Mouse (Mus musculus): ENCODE data around the gene Itk. TPM values are rescaled to one million over a fixed set of nuclear protein-coding genes. Genes with fewer than 3 reads are reported as not detected.

Gene Itk
- polyA plus RNA-seq, 1 experiment, result 1.1 TPM

DNA sequence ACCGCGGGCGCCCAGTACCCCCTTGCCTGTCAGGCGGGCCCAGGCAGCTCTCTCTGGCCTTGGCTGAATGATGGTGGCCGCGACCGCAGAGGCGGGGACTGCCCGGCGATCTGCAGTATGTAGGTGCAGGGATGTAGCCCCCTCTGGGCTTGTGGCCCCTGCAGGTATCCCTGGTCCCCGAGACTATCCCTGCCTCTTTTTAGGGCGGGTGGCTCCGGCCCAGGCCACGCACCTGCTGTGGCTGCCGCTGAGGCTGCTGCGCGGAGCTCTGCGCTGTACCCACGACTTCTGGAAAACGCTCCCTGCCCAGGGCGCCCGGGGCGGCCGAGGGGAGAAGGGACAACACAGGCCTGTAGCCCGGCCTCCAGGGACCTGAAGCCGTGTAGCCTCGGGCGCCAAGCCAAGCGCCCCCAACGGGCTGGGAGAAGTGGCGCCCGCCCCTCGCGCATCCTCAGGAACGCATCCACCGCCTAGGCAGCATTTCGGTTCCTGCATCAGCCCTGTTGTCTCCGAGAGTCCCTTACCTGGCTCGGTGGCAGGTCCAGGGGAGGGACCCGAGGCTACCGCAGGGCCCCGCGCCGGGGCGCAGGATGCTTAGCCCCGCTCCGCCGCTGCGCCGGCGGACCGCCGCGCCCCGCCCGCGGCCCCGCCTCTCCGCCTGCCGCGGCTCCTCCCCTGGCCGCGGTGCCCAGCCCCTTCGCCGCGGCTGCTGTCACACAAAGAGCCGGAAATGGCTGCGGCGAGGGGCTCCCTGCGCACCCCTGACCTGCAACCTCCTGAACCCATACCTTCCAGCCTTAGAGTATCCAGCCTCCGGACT is 77.4 kb downstream of the Itk start:
- WGBS, result 1% methylated on average over 70 of the region's 71 CpGs
- TF ChIP-seq POLR2A (IDR thresholded peaks at IDR 0.05; ENCODE audit: low read depth, low read length), result no peak
- TF ChIP-seq CTCF (IDR thresholded peaks at IDR 0.05; ENCODE audit: extremely low read depth, insufficient read length, insufficient replicate concordance, low read depth, low read length), result no peak
- H3K36me3 ChIP-seq (ENCODE audit: control insufficient read depth, insufficient read depth, low read length), result no peaks in the 10 kb centered on the region
- H3K4me3 ChIP-seq (ENCODE audit: low read depth, low read length), result peak overlapping the region; percentile 80
- H3K27ac ChIP-seq (ENCODE audit: insufficient read depth, low read depth, low read length), result peak overlapping the region; percentile 47
- H3K4me1 ChIP-seq (ENCODE audit: control insufficient read depth, insufficient read depth, insufficient read length, low read length), result peaks cover 6% of the 10 kb centered on the region; the same call in 1 of the 2 replicates
- peaks cover 15% of the 10 kb centered on the region for H3K27me3 ChIP-seq (ENCODE audit: control insufficient read depth, insufficient read depth, low read length)

DNA sequence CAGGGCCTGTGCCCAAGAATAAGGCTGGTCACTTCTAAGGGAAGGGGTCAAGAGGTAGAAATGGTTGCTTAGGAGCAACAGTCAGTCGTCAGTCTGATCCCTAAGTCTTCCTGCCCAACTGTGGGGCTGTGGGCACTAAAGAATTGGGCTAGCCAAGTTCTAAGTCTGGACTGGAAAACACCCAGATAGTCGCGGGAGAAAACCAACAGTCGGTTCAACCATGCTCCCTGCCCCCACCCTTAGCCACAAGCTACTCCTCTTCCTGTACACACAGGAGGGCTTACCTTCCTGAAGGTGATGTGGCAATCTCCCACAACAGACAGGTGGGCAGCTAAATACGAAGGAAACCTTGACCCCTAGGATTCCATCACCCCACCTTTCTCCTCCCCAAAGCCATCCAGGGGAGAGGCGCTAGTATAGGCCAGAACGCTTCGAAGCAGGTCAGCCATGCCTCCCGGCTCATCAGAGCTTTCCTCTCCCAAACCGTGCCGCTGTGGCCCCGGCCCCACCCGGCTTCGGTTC is 78.1 kb downstream of the Itk start:
- Histone ChIP-seq H3K27ac (ENCODE audit: insufficient read depth, low read depth, low read length) (peak overlapping the region; percentile 47), H3K4me1 (ENCODE audit: control insufficient read depth, insufficient read depth, insufficient read length, low read length) (peaks cover 6% of the 10 kb centered on the region; the same call in 1 of the 2 replicates), H3K4me3 (ENCODE audit: low read depth, low read length) (peak overlapping the region; percentile 80), H3K36me3 (ENCODE audit: control insufficient read depth, insufficient read depth, low read length) (no peaks in the 10 kb centered on the region), H3K27me3 (ENCODE audit: control insufficient read depth, insufficient read depth, low read length) (peaks cover 15% of the 10 kb centered on the region)
- 13% methylated on average over 14 of the region's 14 CpGs for WGBS
- TF ChIP-seq CTCF (IDR thresholded peaks at IDR 0.05; ENCODE audit: extremely low read depth, insufficient read length, insufficient replicate concordance, low read depth, low read length), result no peak
- no peak for TF ChIP-seq POLR2A (IDR thresholded peaks at IDR 0.05; ENCODE audit: low read depth, low read length)

DNA sequence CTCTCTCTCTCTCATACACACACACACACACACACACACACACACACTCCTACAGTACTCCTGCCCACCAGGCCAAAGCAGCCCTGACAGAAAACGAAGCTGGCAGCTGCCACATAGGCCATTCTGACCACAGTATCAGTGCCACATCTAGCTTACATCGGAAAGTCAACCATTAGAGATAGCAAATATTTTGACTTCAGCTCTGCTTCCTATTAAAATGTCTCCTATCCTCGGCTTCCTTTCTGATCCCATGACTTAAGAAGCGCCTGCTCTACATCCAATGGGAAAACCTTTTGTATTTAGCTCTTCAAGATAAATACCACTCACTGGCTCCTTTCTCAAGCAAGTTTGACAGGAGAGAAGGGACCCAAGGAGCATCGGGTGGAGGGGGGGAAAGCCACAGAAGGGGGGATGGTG is 78.7 kb downstream of the Itk start:
- Histone ChIP-seq H3K36me3 (ENCODE audit: control insufficient read depth, insufficient read depth, low read length) (no peaks in the 10 kb centered on the region), H3K4me3 (ENCODE audit: low read depth, low read length) (peak overlapping the region; percentile 80), H3K27ac (ENCODE audit: insufficient read depth, low read depth, low read length) (no peak overlapping the region), H3K27me3 (ENCODE audit: control insufficient read depth, insufficient read depth, low read length) (peaks cover 15% of the 10 kb centered on the region), H3K4me1 (ENCODE audit: control insufficient read depth, insufficient read depth, insufficient read length, low read length) (peaks cover 6% of the 10 kb centered on the region; the same call in 1 of the 2 replicates)
- 68% methylated on average over 5 of the region's 5 CpGs for WGBS
- no peak for TF ChIP-seq POLR2A (IDR thresholded peaks at IDR 0.05; ENCODE audit: low read depth, low read length)
- no peak for TF ChIP-seq CTCF (IDR thresholded peaks at IDR 0.05; ENCODE audit: extremely low read depth, insufficient read length, insufficient replicate concordance, low read depth, low read length)

DNA sequence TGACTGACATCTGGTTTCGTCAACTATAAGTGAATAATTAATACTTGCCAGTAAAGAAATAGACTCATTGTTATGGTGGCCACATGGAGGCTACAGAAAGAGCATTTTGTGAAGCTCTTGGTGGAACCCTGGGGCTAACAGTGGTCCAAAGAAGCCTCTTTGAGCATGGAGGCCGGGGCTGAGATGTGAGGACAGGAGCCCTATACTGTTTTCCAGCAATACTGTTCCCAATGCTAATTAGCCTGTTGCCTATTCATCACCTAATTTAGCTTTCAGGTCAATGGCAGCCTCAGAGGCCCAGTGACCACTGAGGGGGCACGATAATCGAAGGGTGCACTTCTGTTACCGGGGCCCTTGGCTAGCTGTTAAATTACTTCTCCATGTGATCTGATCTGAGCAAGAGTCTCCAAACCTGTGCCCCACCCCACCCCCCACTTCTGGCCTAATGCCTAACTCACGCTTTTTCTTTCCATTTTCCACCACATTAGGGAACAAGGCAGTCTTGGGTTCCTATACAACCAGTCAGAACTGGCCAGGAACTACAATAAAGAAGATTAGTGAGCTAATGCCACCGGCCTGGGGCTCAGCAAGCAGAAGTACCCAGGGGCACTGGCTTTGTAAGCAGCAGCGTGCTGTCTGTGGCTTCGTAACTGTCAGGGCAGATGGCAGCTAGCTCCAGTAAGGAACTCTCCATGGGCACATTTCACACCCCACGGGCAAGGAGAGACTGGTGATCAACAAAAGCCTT is 79.3 kb downstream of the Itk start:
- H3K36me3 ChIP-seq (ENCODE audit: control insufficient read depth, insufficient read depth, low read length), result no peaks in the 10 kb centered on the region
- no peak for TF ChIP-seq POLR2A (IDR thresholded peaks at IDR 0.05; ENCODE audit: low read depth, low read length)
- no peak for TF ChIP-seq CTCF (IDR thresholded peaks at IDR 0.05; ENCODE audit: extremely low read depth, insufficient read length, insufficient replicate concordance, low read depth, low read length)
- peaks cover 6% of the 10 kb centered on the region; the same call in 1 of the 2 replicates for H3K4me1 ChIP-seq (ENCODE audit: control insufficient read depth, insufficient read depth, insufficient read length, low read length)
- H3K27ac ChIP-seq (ENCODE audit: insufficient read depth, low read depth, low read length), result 0 out of 2 replicates have a peak overlapping the region, but pooled peaks have one; percentile 5
- peak overlapping the region; percentile 15 for H3K4me3 ChIP-seq (ENCODE audit: low read depth, low read length)
- peaks cover 15% of the 10 kb centered on the region for H3K27me3 ChIP-seq (ENCODE audit: control insufficient read depth, insufficient read depth, low read length)
- 78% methylated on average over 10 of the region's 10 CpGs for WGBS

DNA sequence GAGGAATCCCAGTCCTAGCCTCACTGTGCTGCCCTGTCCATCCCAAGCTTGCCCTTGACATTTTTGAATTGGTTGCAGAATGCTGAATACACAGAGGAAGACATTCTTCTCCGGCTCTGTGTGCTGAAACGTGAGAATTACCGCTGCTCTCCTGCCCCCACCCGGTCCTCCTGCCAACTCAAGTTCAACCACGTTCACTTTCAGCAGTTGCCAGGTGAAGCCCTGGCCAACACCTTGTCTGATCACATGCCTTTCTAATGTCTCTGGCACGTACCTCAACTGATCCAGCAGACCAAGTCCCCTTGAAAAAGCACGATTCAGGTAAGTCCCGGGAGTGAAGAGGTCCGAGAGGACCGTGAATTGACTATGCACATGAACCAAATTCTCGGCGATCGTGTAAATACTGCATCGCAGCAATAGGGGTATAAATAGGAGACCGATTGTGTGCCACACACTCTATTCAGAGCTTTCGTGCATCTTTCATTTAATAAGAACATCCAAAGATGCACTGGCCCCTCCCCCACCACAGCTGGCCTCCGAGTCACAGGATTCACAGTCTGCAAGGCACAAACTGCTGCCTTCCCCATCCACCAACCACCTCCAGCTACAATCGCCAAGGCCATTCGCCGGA is 80.1 kb downstream of the Itk start:
- no peak for TF ChIP-seq POLR2A (IDR thresholded peaks at IDR 0.05; ENCODE audit: low read depth, low read length)
- peaks cover 15% of the 10 kb centered on the region for H3K27me3 ChIP-seq (ENCODE audit: control insufficient read depth, insufficient read depth, low read length)
- WGBS, result 76% methylated on average over 20 of the region's 20 CpGs
- peak overlapping the region; percentile 31 for H3K4me3 ChIP-seq (ENCODE audit: low read depth, low read length)
- H3K36me3 ChIP-seq (ENCODE audit: control insufficient read depth, insufficient read depth, low read length), result no peaks in the 10 kb centered on the region
- peaks cover 8% of the 10 kb centered on the region; the same call in 1 of the 2 replicates for H3K4me1 ChIP-seq (ENCODE audit: control insufficient read depth, insufficient read depth, insufficient read length, low read length)
- H3K27ac ChIP-seq (ENCODE audit: insufficient read depth, low read depth, low read length), result 0 out of 2 replicates have a peak overlapping the region, but pooled peaks have one; percentile 5

DNA sequence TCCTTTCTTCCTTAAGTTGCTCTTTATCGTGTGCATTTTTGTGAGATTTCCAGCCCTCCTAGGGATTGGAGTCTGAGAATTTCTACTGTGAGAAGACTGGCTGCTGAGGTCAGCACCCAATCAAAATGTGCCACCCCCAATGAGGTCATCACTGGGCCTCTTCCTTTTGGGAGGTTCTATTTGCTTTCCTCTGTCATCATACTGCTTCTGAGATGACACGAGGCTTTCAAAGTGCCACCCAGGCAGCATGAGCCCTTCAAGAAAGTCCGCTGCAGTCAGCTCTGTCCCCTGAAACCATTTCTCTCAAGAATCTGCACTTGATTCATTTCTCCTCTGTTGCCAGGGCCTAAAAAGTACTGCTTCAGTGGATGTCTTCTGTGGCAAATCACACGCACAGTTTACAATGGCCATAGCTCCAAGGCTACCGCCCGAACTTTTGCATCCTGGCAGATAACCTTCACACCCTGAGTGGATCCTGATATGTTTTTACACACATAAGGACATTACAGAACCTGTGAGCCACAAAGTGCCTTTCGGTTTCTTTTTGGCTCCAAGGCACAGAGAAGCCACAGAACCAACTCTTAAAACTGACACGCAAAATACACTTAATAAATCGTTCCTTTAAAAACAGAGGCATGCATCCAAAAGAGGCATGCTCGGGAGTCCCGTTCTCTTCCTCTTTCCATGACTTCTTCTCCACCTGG is 80.9 kb downstream of the Itk start:
- Histone ChIP-seq H3K36me3 (ENCODE audit: control insufficient read depth, insufficient read depth, low read length) (no peaks in the 10 kb centered on the region), H3K4me1 (ENCODE audit: control insufficient read depth, insufficient read depth, insufficient read length, low read length) (peaks cover 8% of the 10 kb centered on the region; the same call in 1 of the 2 replicates), H3K27ac (ENCODE audit: insufficient read depth, low read depth, low read length) (peak overlapping the region; percentile 70; the same call in 1 of the 2 replicates), H3K4me3 (ENCODE audit: low read depth, low read length) (peak overlapping the region; percentile 31; the same call in 1 of the 2 replicates), H3K27me3 (ENCODE audit: control insufficient read depth, insufficient read depth, low read length) (peaks cover 15% of the 10 kb centered on the region)
- TF ChIP-seq CTCF (IDR thresholded peaks at IDR 0.05; ENCODE audit: extremely low read depth, insufficient read length, insufficient replicate concordance, low read depth, low read length) (no peak), POLR2A (IDR thresholded peaks at IDR 0.05; ENCODE audit: low read depth, low read length) (no peak)
- 74% methylated on average over 11 of the region's 11 CpGs for WGBS
